Mouse (Mus musculus): ENCODE measurements at regions not wholly inside any gene's neighbourhood (a gene's known extent, or its start where the extent isn't known, plus 50 kb on each side); places are given as distances from the start of the nearest gene placed in this dataset.
"Not testable (repeated sequence)": the region's sequence is repeated elsewhere in the genome, so short reads cannot be mapped to it uniquely, and the experiment has no call there.

- no peak for DNase-seq (ENCODE audit: low read depth)
Observed at GRCm38 (mm10) chr10:117461261-117461660, 81.4 kb upstream of the Cpsf6 start.

- DNase-seq (ENCODE audit: low read depth): no peak
Observed at GRCm38 (mm10) chr10:117460366-117460730, 80.5 kb upstream of the Cpsf6 start.

GRCm38 (mm10) chr10:117459651-117460365, 80.0 kb upstream of the Cpsf6 start:
- no peak for DNase-seq (ENCODE audit: low read depth)

- DNase-seq (ENCODE audit: low read depth): no peak
Observed at GRCm38 (mm10) chr10:117459041-117459475, 79.2 kb upstream of the Cpsf6 start.

GRCm38 (mm10) chr10:117458271-117459040, 78.6 kb upstream of the Cpsf6 start:
- no peak for DNase-seq (ENCODE audit: low read depth)

GRCm38 (mm10) chr10:117457701-117457950, 77.8 kb upstream of the Cpsf6 start:
- no peak for DNase-seq (ENCODE audit: low read depth)

GRCm38 (mm10) chr10:117456904-117457700, 77.3 kb upstream of the Cpsf6 start:
- DNase-seq (ENCODE audit: low read depth): no peak

GRCm38 (mm10) chr10:117456427-117456826, 76.6 kb upstream of the Cpsf6 start:
- no peak for DNase-seq (ENCODE audit: low read depth)

GRCm38 (mm10) chr10:117455595-117456302, 75.9 kb upstream of the Cpsf6 start:
- DNase-seq (ENCODE audit: low read depth): no peak

- DNase-seq (ENCODE audit: low read depth): no peak
Observed at GRCm38 (mm10) chr10:117454711-117455591, 75.1 kb upstream of the Cpsf6 start.

GRCm38 (mm10) chr10:117454171-117454500, 74.3 kb upstream of the Cpsf6 start:
- no peak for DNase-seq (ENCODE audit: low read depth)

- no peak for DNase-seq (ENCODE audit: low read depth)
Observed at GRCm38 (mm10) chr10:117453406-117454170, 73.8 kb upstream of the Cpsf6 start.

- no peak for DNase-seq (ENCODE audit: low read depth)
Observed at GRCm38 (mm10) chr10:117452190-117452950, 72.6 kb upstream of the Cpsf6 start.

- DNase-seq (ENCODE audit: low read depth): no peak
Observed at GRCm38 (mm10) chr10:117451396-117452185, 71.8 kb upstream of the Cpsf6 start.

- DNase-seq (ENCODE audit: low read depth): no peak
Observed at GRCm38 (mm10) chr10:117450631-117451030, 70.8 kb upstream of the Cpsf6 start.

GRCm38 (mm10) chr10:117450240-117450569, 70.4 kb upstream of the Cpsf6 start:
- no peak for DNase-seq (ENCODE audit: low read depth)

GRCm38 (mm10) chr10:117449416-117450239, 69.8 kb upstream of the Cpsf6 start:
- no peak for DNase-seq (ENCODE audit: low read depth)

GRCm38 (mm10) chr10:117448783-117449182, 69.0 kb upstream of the Cpsf6 start:
- DNase-seq (ENCODE audit: low read depth): not testable (repeated sequence)

Data from fibroblast of lung, adult 2 months (primary cell).